ENCODE assay signal across 22 mouse cellular contexts in the genomic region with DNA sequence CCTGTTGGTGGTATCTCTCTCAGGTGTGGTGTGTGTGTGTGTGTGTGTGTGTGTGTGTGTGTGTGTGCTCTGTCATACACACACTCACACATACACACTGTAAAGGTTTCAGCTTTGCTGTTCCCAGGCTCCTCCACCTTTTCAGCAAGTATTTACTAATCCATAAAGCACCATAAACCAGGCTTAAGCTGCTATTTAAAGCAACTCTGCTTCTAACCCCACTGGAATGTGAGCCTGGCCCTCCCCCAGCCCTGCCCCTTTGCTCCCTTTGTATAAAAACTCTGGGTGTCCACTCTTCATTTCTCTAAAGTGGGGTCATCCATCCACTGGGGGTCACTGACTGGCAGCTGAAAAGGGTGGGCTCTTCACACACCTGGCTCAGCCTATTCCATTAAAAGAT.
A peak's percentile ranks its signal among the peaks of the same experiment; 100 is the strongest.
DNase-seq lines count a peak whose midpoint lies in the region; ATAC-seq lines count a peak whose summit lies in the region.
"Had no signal": no experiment of that assay in that cellular context is flagged by ENCODE, and none has a peak within 500 bp of the region (broad histone marks: within the 10 kb centered on the region; RNA-seq: fewer than 3 reads in every experiment).

No protein-coding gene starts in this region.

- H3K9me3 ChIP-seq in heart, embryonic 12.5 days (replicated peaks): no peaks in the 10 kb centered on the region
- H3K9me3 ChIP-seq in limb, embryonic 12.5 days: 0 out of 2 replicates have a peak, but pooled peaks cover under 1% of the 10 kb centered on the region
- H3K9me3 ChIP-seq in limb, embryonic 10.5 days (replicated peaks): no peaks in the 10 kb centered on the region
- H3K9me3 ChIP-seq in intestine, embryonic 16.5 days (ENCODE audit: control insufficient read depth, low read length): no peaks in the 10 kb centered on the region
- H3K9me3 ChIP-seq: limb, embryonic 15.5 days; midbrain, embryonic 13.5 days had no signal

- H3K27ac ChIP-seq in heart, embryonic 12.5 days (ENCODE audit: poor library complexity, severe bottlenecking): peak overlapping the region; percentile 56
- H3K27ac ChIP-seq in limb, embryonic 12.5 days: no peak overlapping the region
- no peak overlapping the region for H3K27ac ChIP-seq in limb, embryonic 10.5 days
- H3K27ac ChIP-seq in intestine, embryonic 16.5 days (ENCODE audit: low read length): no peak overlapping the region; the same call in 1 of the 2 replicates
- H3K27ac ChIP-seq: hindbrain, embryonic 14.5 days; limb, embryonic 15.5 days; liver, embryonic 14.5 days; midbrain, embryonic 13.5 days had no signal

- peaks cover 24% of the 10 kb centered on the region for H3K4me1 ChIP-seq in heart, embryonic 12.5 days (replicated peaks)
- peaks cover 13% of the 10 kb centered on the region for H3K4me1 ChIP-seq in limb, embryonic 12.5 days (replicated peaks)
- H3K4me1 ChIP-seq in limb, embryonic 10.5 days: peaks cover 6% of the 10 kb centered on the region
- peaks cover 18% of the 10 kb centered on the region for H3K4me1 ChIP-seq in intestine, embryonic 16.5 days (ENCODE audit: control insufficient read depth, insufficient read depth, low read length)

- no peaks in the 10 kb centered on the region for H3K36me3 ChIP-seq in heart, embryonic 12.5 days
- H3K36me3 ChIP-seq in limb, embryonic 12.5 days: no peaks in the 10 kb centered on the region
- H3K36me3 ChIP-seq in limb, embryonic 10.5 days: no peaks in the 10 kb centered on the region
- no peaks in the 10 kb centered on the region for H3K36me3 ChIP-seq in intestine, embryonic 16.5 days (ENCODE audit: control insufficient read depth, insufficient read depth, low read length)
- H3K36me3 ChIP-seq: limb, embryonic 15.5 days; midbrain, embryonic 13.5 days had no signal

- ATAC-seq in heart, embryonic 12.5 days (ENCODE audit: insufficient number of reproducible peaks, low FRiP score): no peak
- 0 out of 2 replicates have a peak, but pooled peaks have one; percentile 65 for ATAC-seq in limb, embryonic 12.5 days (ENCODE audit: insufficient number of reproducible peaks, insufficient read depth, low FRiP score, low TSS enrichment, low read depth)
- ATAC-seq in intestine, embryonic 16.5 days: peak; percentile 81
- ATAC-seq: midbrain, embryonic 13.5 days had no signal

- peak overlapping the region; percentile 22; the same call in 1 of the 2 replicates for H3K4me2 ChIP-seq in heart, embryonic 12.5 days
- no peak overlapping the region for H3K4me2 ChIP-seq in limb, embryonic 12.5 days
- H3K4me2 ChIP-seq in intestine, embryonic 16.5 days (ENCODE audit: low read depth, low read length): no peak overlapping the region
- H3K4me2 ChIP-seq: hindbrain, embryonic 14.5 days; limb, embryonic 15.5 days; lung, embryonic 14.5 days; midbrain, embryonic 13.5 days had no signal

- no peak overlapping the region for H3K4me3 ChIP-seq in heart, embryonic 12.5 days
- no peak overlapping the region for H3K4me3 ChIP-seq in limb, embryonic 12.5 days (replicated peaks)
- H3K4me3 ChIP-seq in limb, embryonic 10.5 days: no peak overlapping the region
- H3K4me3 ChIP-seq in intestine, embryonic 16.5 days (ENCODE audit: low read length): no peak overlapping the region
- H3K4me3 ChIP-seq: limb, embryonic 15.5 days; megakaryocyte, embryonic 14.5 days; midbrain, embryonic 13.5 days had no signal

- DNase-seq in heart, adult 18-20 months: no peak
- DNase-seq in limb, embryonic 10.5 days (ENCODE audit: low spot score): no peak
- DNase-seq in yolk sac, embryonic 10.5 days (ENCODE audit: low spot score): peak; percentile 37
- DNase-seq in spleen, adult 18-20 months: no peak
- DNase-seq: adrenal gland, postnatal 10 days; cerebellum, adult 18-20 months; cerebellum, postnatal 25 days; gastrocnemius, postnatal 36 days; kidney, adult 18-20 months; lung, embryonic 14.5 days; lung, postnatal 36 days; right cerebral cortex, postnatal 14 days; thymus, adult 18-20 months; thymus, postnatal 36 days had no signal

- H3K9ac ChIP-seq in heart, embryonic 12.5 days: no peak overlapping the region
- H3K9ac ChIP-seq in limb, embryonic 12.5 days (replicated peaks): no peak overlapping the region
- no peak overlapping the region for H3K9ac ChIP-seq in intestine, embryonic 16.5 days (ENCODE audit: low read depth, low read length)
- H3K9ac ChIP-seq: hindbrain, embryonic 14.5 days; limb, embryonic 15.5 days; liver, embryonic 14.5 days; lung, embryonic 14.5 days; midbrain, embryonic 13.5 days had no signal

- H3K27me3 ChIP-seq in heart, embryonic 12.5 days (replicated peaks): no peaks in the 10 kb centered on the region
- H3K27me3 ChIP-seq in limb, embryonic 12.5 days: peaks cover 23% of the 10 kb centered on the region
- H3K27me3 ChIP-seq in limb, embryonic 10.5 days (ENCODE audit: low read depth, poor library complexity, severe bottlenecking): peaks cover 15% of the 10 kb centered on the region; the same call in 1 of the 2 replicates
- H3K27me3 ChIP-seq in intestine, embryonic 16.5 days (replicated peaks; ENCODE audit: control insufficient read depth, insufficient read depth, low read length): no peaks in the 10 kb centered on the region
- H3K27me3 ChIP-seq: limb, embryonic 15.5 days; megakaryocyte, embryonic 14.5 days; midbrain, embryonic 13.5 days had no signal
